ENCODE assay signal across 8 mouse cellular contexts in the genomic region with DNA sequence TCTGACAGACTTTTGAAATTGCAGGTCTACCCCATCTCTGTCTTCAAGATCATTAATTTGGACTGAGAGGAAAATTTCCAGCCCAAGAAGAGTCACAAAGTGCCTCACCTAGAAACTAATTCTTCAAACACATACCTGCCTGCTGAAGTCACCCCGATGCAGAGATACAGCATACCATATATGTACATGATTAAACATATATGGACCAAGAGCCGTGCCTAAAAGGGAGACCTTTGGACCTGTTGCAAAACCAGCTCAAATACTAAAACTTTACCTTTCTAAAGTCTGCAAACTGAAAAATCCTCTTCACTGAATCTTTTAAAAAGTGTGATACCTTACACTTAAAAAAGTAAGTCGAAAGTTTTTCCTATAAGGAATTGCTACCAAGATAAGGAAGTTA. TPM values are rescaled to one million over a fixed set of nuclear protein-coding genes. Genes with fewer than 3 reads are reported as not detected.
DNase-seq lines count a peak whose midpoint lies in the region; ATAC-seq lines count a peak whose summit lies in the region.
"Had no signal": no experiment of that assay in that cellular context is flagged by ENCODE, and none has a peak within 500 bp of the region (broad histone marks: within the 10 kb centered on the region; RNA-seq: fewer than 3 reads in every experiment).

No protein-coding gene starts in this region.

- H3K4me1 ChIP-seq in neural tube, embryonic 11.5 days (ENCODE audit: control insufficient read depth, insufficient read depth, low read length) = peaks cover 61% of the 10 kb centered on the region
- H3K4me1 ChIP-seq in hindbrain, embryonic 13.5 days (replicated peaks) = peaks cover 74% of the 10 kb centered on the region
- H3K4me1 ChIP-seq in liver, embryonic 16.5 days (ENCODE audit: control insufficient read depth, low read depth, low read length) = peaks cover 2% of the 10 kb centered on the region

- no peaks in the 10 kb centered on the region for H3K9me3 ChIP-seq in neural tube, embryonic 11.5 days (ENCODE audit: control insufficient read depth, low read length)
- no peaks in the 10 kb centered on the region for H3K9me3 ChIP-seq in hindbrain, embryonic 13.5 days
- no peaks in the 10 kb centered on the region for H3K9me3 ChIP-seq in liver, embryonic 16.5 days (replicated peaks; ENCODE audit: control insufficient read depth, low read length)

- H3K4me2 ChIP-seq in neural tube, embryonic 11.5 days (ENCODE audit: low read depth) = peak overlapping the region; percentile 71
- H3K4me2 ChIP-seq in hindbrain, embryonic 13.5 days = peak overlapping the region; percentile 65
- peak overlapping the region; percentile 12 for H3K4me2 ChIP-seq in liver, embryonic 16.5 days (ENCODE audit: low read depth, low read length)

- no peaks in the 10 kb centered on the region for H3K27me3 ChIP-seq in neural tube, embryonic 11.5 days (ENCODE audit: control insufficient read depth, insufficient read depth, low read length)
- no peaks in the 10 kb centered on the region for H3K27me3 ChIP-seq in hindbrain, embryonic 13.5 days
- H3K27me3 ChIP-seq in liver, embryonic 16.5 days (ENCODE audit: control insufficient read depth, insufficient read depth, low read depth, low read length) = no peaks in the 10 kb centered on the region

- H3K36me3 ChIP-seq in neural tube, embryonic 11.5 days (ENCODE audit: control insufficient read depth, insufficient read depth, low read length) = peaks cover under 1% of the 10 kb centered on the region; the same call in 1 of the 2 replicates
- H3K36me3 ChIP-seq in hindbrain, embryonic 13.5 days = peaks cover 18% of the 10 kb centered on the region
- H3K36me3 ChIP-seq in liver, embryonic 16.5 days (ENCODE audit: control insufficient read depth, insufficient read depth) = no peaks in the 10 kb centered on the region

- 64% methylated on average over 3 of the region's 3 CpGs for WGBS in neural tube, embryonic 11.5 days
- WGBS in hindbrain, embryonic 13.5 days = 45% methylated on average over 3 of the region's 3 CpGs
- 41% methylated on average over 3 of the region's 3 CpGs for WGBS in liver, embryonic 16.5 days (ENCODE audit: insufficient replicate concordance)

- H3K9ac ChIP-seq in neural tube, embryonic 11.5 days (ENCODE audit: low read length) = peak overlapping the region; percentile 44; the same call in 1 of the 2 replicates
- peak overlapping the region; percentile 74 for H3K9ac ChIP-seq in hindbrain, embryonic 13.5 days
- no peak overlapping the region for H3K9ac ChIP-seq in liver, embryonic 16.5 days (ENCODE audit: low read depth, low read length)

- ATAC-seq in neural tube, embryonic 11.5 days (ENCODE audit: insufficient read depth, low FRiP score, low TSS enrichment) = no peak
- no peak for ATAC-seq in hindbrain, embryonic 13.5 days (ENCODE audit: low FRiP score)
- peak; percentile 20; the same call in 1 of the 2 replicates for ATAC-seq in liver, embryonic 16.5 days (ENCODE audit: low read depth)

- H3K4me3 ChIP-seq in neural tube, embryonic 11.5 days (ENCODE audit: low read depth, low read length) = peak overlapping the region; percentile 22
- peak overlapping the region; percentile 96 for H3K4me3 ChIP-seq in hindbrain, embryonic 13.5 days
- H3K4me3 ChIP-seq in liver, embryonic 16.5 days (ENCODE audit: low read depth, low read length) = peak overlapping the region; percentile 11; the same call in 1 of the 2 replicates

- H3K27ac ChIP-seq in neural tube, embryonic 11.5 days (ENCODE audit: low read depth, low read length) = peak overlapping the region; percentile 71
- H3K27ac ChIP-seq in hindbrain, embryonic 13.5 days = peak overlapping the region; percentile 86
- H3K27ac ChIP-seq in liver, embryonic 16.5 days (ENCODE audit: low read length) = peak overlapping the region; percentile 45

- no peak for DNase-seq in neural tube, embryonic 11.5 days (ENCODE audit: low spot score)
- DNase-seq in neural tube, embryonic 10.5 days (ENCODE audit: extremely low spot score, low spot score) = no peak
- DNase-seq in adipocyte (ENCODE audit: low spot score) = no peak
- no peak for DNase-seq in yolk sac, embryonic 10.5 days (ENCODE audit: low spot score)
- DNase-seq in gastrocnemius, adult 18-20 months (ENCODE audit: low spot score) = no peak
- DNase-seq: layer of hippocampus, adult 9-11 months had no signal

RNA-seq across cellular contexts. Expression of a gene that starts 7.6 kb away (rescaled TPM):
- polyA plus RNA-seq in neural tube, embryonic 11.5 days (2014; fragmentation: Nextera tagmentation; extraction: Ambion mirVana) = 261 and 278 TPM in 2 replicates
- polyA plus RNA-seq in hindbrain, embryonic 13.5 days (2015; fragmentation: Nextera tagmentation; extraction: Ambion mirVana) = 244 and 250 TPM in 2 replicates
- 12.9 and 14.4 TPM in 2 replicates for polyA plus RNA-seq in liver, embryonic 16.5 days (2015; fragmentation: Nextera tagmentation; extraction: Ambion mirVana)
- total RNA-seq in gastrocnemius, adult 18-20 months (2021) = 1 to 10 TPM; 3.7 to 6.0 TPM

Comparison
In these comparisons a context has a peak if more than half of its experiments do, and no peak if none do; other contexts are left out.
1. H3K4me2 ChIP-seq: peak in every context shown above with its lines; median percentile 71 in neural tube, embryonic 11.5 days; 65 in hindbrain, embryonic 13.5 days; 12 in liver, embryonic 16.5 days.
2. H3K4me3 ChIP-seq: peak in every context shown above with its lines; median percentile 96 in hindbrain, embryonic 13.5 days; 22 in neural tube, embryonic 11.5 days; 11 in liver, embryonic 16.5 days.
3. RNA of a gene that starts 7.6 kb away (polyA plus RNA-seq): 261 to 278 TPM in neural tube, embryonic 11.5 days and 244 to 250 TPM in hindbrain, embryonic 13.5 days; 12.9 to 14.4 TPM in liver, embryonic 16.5 days; every median in the first group is over 10 times any median in the second.
4. Peak in every context shown above with its lines, with median percentiles within 50 percentile points of each other: H3K27ac ChIP-seq.